Mouse (Mus musculus) lung, adult 2 months (tissue): Measurements from ENCODE around the gene Lrrc9.

Source experiments
- CTCF ChIP-seq: fragments of 200-500 bp; IDR thresholded peaks from 2 replicates; pipeline ENCODE4 v1.5.1; 2011; ENCODE audit warnings: mild to moderate bottlenecking, low read length, control low read depth; ENCODE audit not compliant: insufficient read depth
- POLR2A ChIP-seq: fragments of 200-500 bp; IDR thresholded peaks from 2 replicates; pipeline ENCODE4 v1.6.1; 2011; ENCODE audit warnings: low read depth, mild to moderate bottlenecking, control low read depth, low read length, borderline replicate concordance; ENCODE audit errors: extremely low read depth

DNA sequence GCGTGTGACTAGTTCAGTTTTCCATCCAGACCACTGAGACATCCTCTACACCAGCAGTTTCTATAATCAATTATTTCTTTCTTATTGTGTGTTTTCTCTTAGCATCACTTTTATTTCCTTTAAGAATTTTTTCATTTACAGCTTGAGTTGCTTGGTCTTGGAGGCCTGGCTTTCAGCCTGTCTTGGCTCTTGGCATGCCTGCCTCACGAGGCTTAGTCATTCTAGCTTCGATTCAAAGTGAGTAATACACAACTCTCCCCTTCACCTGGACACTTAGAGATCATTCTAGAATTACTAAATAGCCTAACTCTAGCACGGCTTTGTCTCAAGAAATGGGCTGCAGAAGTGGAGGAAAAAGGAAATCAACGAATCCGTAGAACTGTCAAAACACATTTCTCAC, 92.3 kb downstream of the Lrrc9 start:
- no peak for TF ChIP-seq POLR2A
- TF ChIP-seq CTCF, result no peak
